In the genomic region with DNA sequence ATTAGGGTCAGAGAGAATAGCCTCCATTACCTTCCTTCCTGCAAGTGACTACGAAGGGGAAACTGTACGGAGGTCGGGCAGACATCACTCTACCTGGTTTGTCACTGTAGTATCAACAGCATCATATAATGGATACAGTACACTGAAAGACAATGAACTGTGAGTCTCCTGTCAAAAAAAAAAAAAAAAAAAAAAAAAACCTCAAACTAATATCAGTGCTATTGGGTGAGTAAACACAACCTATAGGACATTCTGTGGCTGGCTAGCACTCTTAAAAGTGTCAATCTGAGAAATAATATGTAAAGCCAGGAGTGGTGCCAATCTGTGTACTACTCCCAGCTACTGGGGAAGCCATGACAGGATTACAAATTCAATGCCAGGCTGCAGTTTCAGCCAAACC, we compare ENCODE assay signal across 26 mouse cellular contexts. TPM values are rescaled to one million over a fixed set of nuclear protein-coding genes. Genes with fewer than 3 reads are reported as not detected.
DNase-seq lines count a peak whose midpoint lies in the region; ATAC-seq and TF ChIP-seq lines count a peak whose summit lies in the region.
"Had no signal": no experiment of that assay in that cellular context is flagged by ENCODE, and none has a peak within 500 bp of the region (broad histone marks: within the 10 kb centered on the region; RNA-seq: fewer than 3 reads in every experiment).

No protein-coding gene starts in this region.

- ATAC-seq in forebrain, embryonic 16.5 days: no peak
- ATAC-seq: activated CD4-positive, CD25-positive, alpha-beta regulatory T cell, adult 4 months; CD4-positive, CD25-positive, alpha-beta regulatory T cell, adult 4 months; forebrain, embryonic 14.5 days; forebrain, postnatal 0 days; Patski had no signal

- 88% methylated on average over 3 of the region's 3 CpGs for WGBS in heart, embryonic 10.5 days
- 94% methylated on average over 3 of the region's 3 CpGs for WGBS in forebrain, embryonic 16.5 days

- H3K4me1 ChIP-seq in heart, embryonic 10.5 days: no peaks in the 10 kb centered on the region
- peaks cover 1 to 7% of the 10 kb centered on the region in 2 experiments; a peak in 2 of 4 replicates for H3K4me1 ChIP-seq in ES-E14 (ENCODE audit: control insufficient read depth in 2 of 2, insufficient read depth in 2 of 2, low read length in 2 of 2, poor library complexity in 1 of 2)
- H3K4me1 ChIP-seq in forebrain, embryonic 16.5 days (replicated peaks; ENCODE audit: control insufficient read depth, insufficient read depth, low read length): no peaks in the 10 kb centered on the region
- H3K4me1 ChIP-seq: embryonic facial prominence, embryonic 13.5 days; embryonic facial prominence, embryonic 15.5 days; forebrain, embryonic 12.5 days had no signal

- in situ Hi-C loops in ES-E14 (cut with MboI; ENCODE audit: low sequenced_read_pairs in 2 of 2, unreplicated experiment in 2 of 2): no loop called here

- H3K4me2 ChIP-seq in forebrain, embryonic 16.5 days (ENCODE audit: low read length): no peak overlapping the region
- H3K4me2 ChIP-seq: embryonic facial prominence, embryonic 13.5 days; embryonic facial prominence, embryonic 15.5 days; forebrain, embryonic 12.5 days had no signal

- H3K9me3 ChIP-seq in heart, embryonic 10.5 days: no peaks in the 10 kb centered on the region
- H3K9me3 ChIP-seq in ES-E14 (ENCODE audit: control insufficient read depth, insufficient read depth, low read depth, low read length): no peaks in the 10 kb centered on the region
- no peaks in the 10 kb centered on the region for H3K9me3 ChIP-seq in forebrain, embryonic 16.5 days (ENCODE audit: control insufficient read depth, low read length)
- H3K9me3 ChIP-seq: embryonic facial prominence, embryonic 13.5 days; embryonic facial prominence, embryonic 15.5 days; forebrain, embryonic 10.5 days; forebrain, embryonic 12.5 days had no signal

- peak; percentile 10 for DNase-seq in heart, embryonic 10.5 days (ENCODE audit: low spot score)
- no peak for DNase-seq in heart, postnatal 10 days
- no peak for DNase-seq in ES-E14 (ENCODE audit: low read depth, low spot score)
- DNase-seq in spleen, adult 18-20 months: no peak
- DNase-seq: adrenal gland, postnatal 10 days; adrenal gland, postnatal 25 days; B cell, adult 2 months; cerebellum, adult 11 months; cerebellum, adult 18-20 months; cerebellum, adult 8-10 months; cerebellum, adult 9-11 months; cerebellum, postnatal 14 days; cerebellum, postnatal 36 days; embryo, embryonic 11 days; forebrain, postnatal 0 days had no signal

- H3K9ac ChIP-seq in ES-E14 (ENCODE audit: insufficient read depth, low read depth, low read length, poor library complexity, severe bottlenecking): no peak overlapping the region
- no peak overlapping the region for H3K9ac ChIP-seq in forebrain, embryonic 16.5 days (replicated peaks; ENCODE audit: low read depth, low read length)
- H3K9ac ChIP-seq: embryonic facial prominence, embryonic 13.5 days; embryonic facial prominence, embryonic 15.5 days; forebrain, embryonic 12.5 days; forebrain, postnatal 0 days had no signal

- peaks cover 55% of the 10 kb centered on the region for H3K36me3 ChIP-seq in heart, embryonic 10.5 days
- H3K36me3 ChIP-seq in ES-E14 (ENCODE audit: control insufficient read depth, insufficient read depth, low read length, poor library complexity, severe bottlenecking): peaks cover 7% of the 10 kb centered on the region
- peaks cover 22% of the 10 kb centered on the region for H3K36me3 ChIP-seq in forebrain, embryonic 16.5 days (ENCODE audit: control insufficient read depth, insufficient read depth)

- H3K27ac ChIP-seq in heart, embryonic 10.5 days: no peak overlapping the region
- H3K27ac ChIP-seq in ES-E14 (ENCODE audit: insufficient read depth, low read depth, low read length, poor library complexity, severe bottlenecking): no peak overlapping the region; the same call in 1 of the 2 replicates
- H3K27ac ChIP-seq in forebrain, embryonic 16.5 days (ENCODE audit: low read length): no peak overlapping the region
- H3K27ac ChIP-seq: embryonic facial prominence, embryonic 13.5 days; embryonic facial prominence, embryonic 15.5 days; forebrain, embryonic 10.5 days; forebrain, embryonic 12.5 days had no signal

- H3K27me3 ChIP-seq in heart, embryonic 10.5 days (ENCODE audit: insufficient read depth, poor library complexity, severe bottlenecking): no peaks in the 10 kb centered on the region
- no peaks in the 10 kb centered on the region for H3K27me3 ChIP-seq in forebrain, embryonic 16.5 days (replicated peaks; ENCODE audit: control insufficient read depth, insufficient read depth, low read length)
- H3K27me3 ChIP-seq: embryonic facial prominence, embryonic 13.5 days; embryonic facial prominence, embryonic 15.5 days; forebrain, embryonic 12.5 days; Patski had no signal

- intact Hi-C loops in heart, postnatal 10 days (cut with DNase I): loop anchor here (5.0 kb wide), 1 partner anchor 164 kb away; no protein-coding TSS in a partner anchor

- no peak overlapping the region for H3K4me3 ChIP-seq in heart, embryonic 10.5 days
- no peak overlapping the region for H3K4me3 ChIP-seq in ES-E14 (ENCODE audit: insufficient read depth in 1 of 2, low read depth in 1 of 2, low read length in 2 of 2, poor library complexity in 1 of 2, severe bottlenecking in 1 of 2)
- H3K4me3 ChIP-seq in forebrain, embryonic 16.5 days (replicated peaks; ENCODE audit: low read length): no peak overlapping the region
- H3K4me3 ChIP-seq: embryonic facial prominence, embryonic 13.5 days; embryonic facial prominence, embryonic 15.5 days; erythroblast, embryonic 14.5 days; forebrain, embryonic 10.5 days; forebrain, embryonic 12.5 days had no signal

TF ChIP-seq in ES-E14, 5 proteins besides CTCF, POLR2A, EP300 and RAD21:
- no peak for TF ChIP-seq HCFC1 (IDR thresholded peaks at IDR 0.05; ENCODE audit: borderline replicate concordance, insufficient read depth, low read length)
- no peak for TF ChIP-seq ZC3H11A (IDR thresholded peaks at IDR 0.05; ENCODE audit: borderline replicate concordance, low read depth, low read length)
- TF ChIP-seq CHD2 (IDR thresholded peaks at IDR 0.05; ENCODE audit: low read depth, low read length): no peak
- peak; percentile 45; the same call in 1 of the 2 replicates for TF ChIP-seq ZNF384 (IDR thresholded peaks at IDR 0.05; ENCODE audit: low read depth, low read length)
- TF ChIP-seq MAFK (IDR thresholded peaks at IDR 0.05; ENCODE audit: insufficient read depth, low read depth, low read length): no peak

RNA-seq across cellular contexts. Expression of gene Ythdf2, which starts 28.9 kb away (rescaled TPM):
- polyA plus RNA-seq in heart, embryonic 10.5 days (2016; fragmentation: Nextera tagmentation; extraction: Ambion mirVana): 76.0 and 91.6 TPM in 2 replicates
- 10 to 100 TPM; 40.0 to 42.4 TPM for total RNA-seq in heart, postnatal 10 days (2021)
- 56.1 and 67.7 TPM in 2 replicates for total RNA-seq in ES-E14 (2012; rRNA removed)
- polyA plus RNA-seq in forebrain, embryonic 16.5 days (2015; fragmentation: Nextera tagmentation; extraction: Ambion mirVana): 154 and 171 TPM in 2 replicates

RNA-seq across cellular contexts. Expression of gene Oprd1, which starts 38.9 kb away (rescaled TPM):
- polyA plus RNA-seq in heart, embryonic 10.5 days (2016; fragmentation: Nextera tagmentation; extraction: Ambion mirVana): 1.00 and 1.1 TPM in 2 replicates
- under 1 TPM; 0.24 to 0.30 TPM for total RNA-seq in heart, postnatal 10 days (2021)
- total RNA-seq in ES-E14 (2012; rRNA removed): 0.62 and 0.79 TPM in 2 replicates
- polyA plus RNA-seq in forebrain, embryonic 16.5 days (2015; fragmentation: Nextera tagmentation; extraction: Ambion mirVana): 0.30 TPM in 1 of 2 replicates, not detected in the other
- total RNA-seq: common myeloid progenitor, adult 5-6 weeks had no signal
- polyA plus RNA-seq: activated CD4-positive, CD25-positive, alpha-beta regulatory T cell, adult 4 months; CD4-positive, CD25-positive, alpha-beta regulatory T cell, adult 4 months; erythroblast, embryonic 14.5 days; forebrain, embryonic 10.5 days; Patski had no signal
